Mouse (Mus musculus): ENCODE measurements around the gene Ttc39b. TPM values are rescaled to one million over a fixed set of nuclear protein-coding genes. Genes with fewer than 3 reads are reported as not detected.

Gene Ttc39b
- total and polyA plus RNA-seq, 3 experiments, result 11.3 to 109 (median 21.1) TPM

DNA sequence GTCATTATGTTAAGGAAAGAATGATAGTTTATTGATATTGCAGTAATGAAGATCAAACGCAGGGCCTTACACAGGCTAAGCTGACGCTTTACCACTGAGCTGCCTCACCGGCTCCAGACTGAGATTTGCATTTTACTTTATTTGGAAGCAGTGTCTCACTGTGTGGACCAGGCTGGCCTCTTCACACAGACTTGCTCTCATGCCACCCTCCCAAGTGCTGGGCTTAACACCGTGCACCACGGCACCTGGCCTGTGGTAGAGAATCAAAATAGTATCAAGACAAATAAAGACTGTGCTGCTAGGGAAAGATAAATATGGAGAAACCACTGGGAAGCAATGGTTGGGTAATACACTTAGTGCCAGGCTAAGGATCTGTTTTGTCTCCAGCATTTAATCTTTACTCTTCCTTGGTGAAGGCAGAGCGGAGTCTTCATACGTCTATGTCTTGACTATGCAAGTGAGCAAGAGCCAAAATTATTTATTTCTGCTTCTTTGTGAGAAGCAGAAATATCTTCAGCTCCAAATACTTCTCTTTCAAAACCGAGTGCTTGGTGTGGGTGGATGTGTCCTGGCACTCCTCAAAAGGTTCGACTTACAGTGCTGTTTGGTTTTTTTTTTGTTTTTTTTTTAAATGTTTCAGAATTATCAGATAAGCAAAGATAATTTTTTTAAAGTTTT lies 19.2 kb upstream of the Ttc39b start (continued):
- no peak for TF ChIP-seq GABPA (IDR thresholded peaks at IDR 0.05; ENCODE audit: low read depth, low read length)

DNA sequence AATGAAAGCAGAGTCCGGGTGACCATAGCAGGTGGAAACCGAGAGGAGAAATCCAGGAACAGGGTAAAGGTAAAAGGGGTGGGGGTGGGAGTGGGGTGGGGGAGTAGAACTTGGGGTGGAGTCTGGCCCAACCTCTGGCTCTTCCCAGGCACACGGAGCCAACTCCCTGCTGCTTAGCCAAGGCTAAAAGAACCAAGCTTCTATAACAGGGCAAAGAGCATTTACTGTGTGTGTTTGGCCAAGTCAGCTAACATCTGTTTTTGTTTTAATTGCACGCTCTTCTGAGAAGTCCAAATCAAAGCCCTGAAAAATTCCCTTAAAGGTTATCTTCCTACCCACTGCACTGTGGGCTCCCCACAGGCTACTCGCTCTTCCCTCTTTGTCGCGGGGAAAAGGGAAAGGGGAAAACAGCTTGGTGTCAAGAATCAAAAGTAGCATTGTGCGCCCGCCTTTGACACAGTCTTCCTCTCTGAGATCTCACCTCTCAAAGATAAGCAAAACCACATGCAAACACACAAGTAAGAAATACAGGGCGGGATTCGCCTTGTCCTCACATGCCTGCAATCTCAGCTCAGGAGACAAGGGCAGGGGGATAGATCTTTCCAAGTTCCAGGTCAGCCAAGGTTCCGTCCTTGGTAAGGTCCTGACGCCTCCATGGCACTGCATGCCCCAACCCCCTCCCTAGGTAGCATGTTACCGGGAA lies 18.4 kb upstream of the Ttc39b start:
- peaks cover 0 to 5% of the 10 kb centered on the region in 2 experiments; a peak in 1 of 4 replicates for H3K27me3 ChIP-seq (ENCODE audit: control insufficient read depth in 1 of 2, insufficient read depth in 2 of 2, low read length in 2 of 2)
- TF ChIP-seq JUND (IDR thresholded peaks at IDR 0.05; ENCODE audit: low read depth, low read length) (no peak), USF1 (IDR thresholded peaks at IDR 0.05; ENCODE audit: low read depth, low read length) (no peak), SMC3 (IDR thresholded peaks at IDR 0.05; ENCODE audit: low read depth, low read length) (no peak), CHD1 (IDR thresholded peaks at IDR 0.05; ENCODE audit: low read depth, low read length) (no peak), ZMIZ1 (IDR thresholded peaks at IDR 0.05; ENCODE audit: low read depth, low read length) (no peak)
- H3K9ac ChIP-seq (ENCODE audit: control insufficient read depth, low read depth, low read length, poor library complexity, severe bottlenecking), result no peak overlapping the region
- no peaks in the 10 kb centered on the region for H3K9me3 ChIP-seq (replicated peaks; ENCODE audit: insufficient read depth, low read length)
- H3K4me3 ChIP-seq (ENCODE audit: control insufficient read depth in 1 of 2, insufficient read depth in 1 of 2, low read depth in 2 of 2, low read length in 2 of 2), result no peak overlapping the region
- DNase-seq (ENCODE audit: low read depth, low spot score), result no peak
- H3K36me3 ChIP-seq (ENCODE audit: control insufficient read depth in 1 of 2, insufficient read depth in 2 of 2, low read length in 2 of 2), result no peaks in the 10 kb centered on the region
- H3K79me2 ChIP-seq (ENCODE audit: control insufficient read depth, insufficient read depth, low read length, poor library complexity), result no peaks in the 10 kb centered on the region
- no peak overlapping the region for H3K27ac ChIP-seq (ENCODE audit: control insufficient read depth, low read depth, low read length)
- H3K4me1 ChIP-seq (ENCODE audit: control insufficient read depth in 1 of 2, insufficient read depth in 2 of 2, low read length in 2 of 2), result no peaks in the 10 kb centered on the region

DNA sequence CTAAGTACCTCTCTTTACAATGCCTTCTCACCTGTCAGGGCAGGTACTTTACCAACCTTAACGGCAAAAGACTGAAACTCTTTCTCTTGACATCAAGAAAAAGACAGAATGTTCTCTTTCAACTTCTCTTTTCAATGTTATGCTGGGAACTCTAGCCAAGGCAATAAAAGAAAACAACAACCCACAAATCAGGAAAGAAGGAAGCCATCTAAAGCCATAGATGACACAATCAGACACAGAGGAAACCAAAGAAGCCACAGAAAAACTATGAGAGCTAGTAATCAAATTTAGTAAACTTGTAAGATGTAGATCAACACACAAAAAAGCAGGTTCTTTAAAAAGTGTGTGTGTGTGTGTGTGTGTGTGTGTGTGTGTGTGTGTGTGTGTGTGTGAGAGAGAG lies 15.3 kb upstream of the Ttc39b start:
- TF ChIP-seq JUND (IDR thresholded peaks at IDR 0.05; ENCODE audit: low read depth, low read length) (no peak), ETS1 (IDR thresholded peaks at IDR 0.05; ENCODE audit: low read depth, low read length) (no peak)
- no peak overlapping the region for H3K27ac ChIP-seq (ENCODE audit: control insufficient read depth, low read depth, low read length)
- H3K9me3 ChIP-seq (replicated peaks; ENCODE audit: insufficient read depth, low read length), result no peaks in the 10 kb centered on the region
- no peaks in the 10 kb centered on the region for H3K4me1 ChIP-seq (ENCODE audit: control insufficient read depth in 1 of 2, insufficient read depth in 2 of 2, low read length in 2 of 2)
- peaks cover 0 to 5% of the 10 kb centered on the region in 2 experiments; a peak in 1 of 4 replicates for H3K27me3 ChIP-seq (ENCODE audit: control insufficient read depth in 1 of 2, insufficient read depth in 2 of 2, low read length in 2 of 2)
- no peak overlapping the region for H3K9ac ChIP-seq (ENCODE audit: control insufficient read depth, low read depth, low read length, poor library complexity, severe bottlenecking)
- H3K4me3 ChIP-seq (ENCODE audit: control insufficient read depth in 1 of 2, insufficient read depth in 1 of 2, low read depth in 2 of 2, low read length in 2 of 2), result no peak overlapping the region
- no peaks in the 10 kb centered on the region for H3K79me2 ChIP-seq (ENCODE audit: control insufficient read depth, insufficient read depth, low read length, poor library complexity)
- no peaks in the 10 kb centered on the region for H3K36me3 ChIP-seq (ENCODE audit: control insufficient read depth in 1 of 2, insufficient read depth in 2 of 2, low read length in 2 of 2)
- no peak for DNase-seq (ENCODE audit: low read depth, low spot score)

DNA sequence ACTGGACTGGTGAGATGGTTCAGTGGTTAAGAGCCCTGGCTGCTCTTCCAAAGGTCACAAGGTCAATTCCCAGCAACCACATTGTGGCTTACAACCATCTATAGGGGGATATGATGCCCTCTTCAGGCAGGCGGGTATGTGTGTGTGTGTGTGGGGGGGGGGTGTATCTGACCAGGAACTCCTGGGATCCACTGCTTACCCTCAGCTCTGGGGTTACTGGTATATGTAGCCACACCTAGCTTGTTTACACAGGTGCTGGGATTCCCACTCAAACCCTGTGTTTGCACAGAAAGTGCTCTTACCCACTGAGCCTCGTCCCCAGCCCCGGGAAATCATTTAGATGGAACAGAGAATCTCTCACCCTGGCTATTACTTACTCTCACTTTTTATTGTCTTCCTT lies 13.7 kb upstream of the Ttc39b start:
- Histone ChIP-seq H3K4me3 (ENCODE audit: control insufficient read depth in 1 of 2, insufficient read depth in 1 of 2, low read depth in 2 of 2, low read length in 2 of 2) (no peak overlapping the region), H3K27ac (ENCODE audit: control insufficient read depth, low read depth, low read length) (no peak overlapping the region), H3K4me1 (ENCODE audit: control insufficient read depth in 1 of 2, insufficient read depth in 2 of 2, low read length in 2 of 2) (no peaks in the 10 kb centered on the region), H3K79me2 (ENCODE audit: control insufficient read depth, insufficient read depth, low read length, poor library complexity) (no peaks in the 10 kb centered on the region), H3K9me3 (replicated peaks; ENCODE audit: insufficient read depth, low read length) (no peaks in the 10 kb centered on the region), H3K27me3 (ENCODE audit: control insufficient read depth in 1 of 2, insufficient read depth in 2 of 2, low read length in 2 of 2) (peaks cover 0 to 3% of the 10 kb centered on the region in 2 experiments; a peak in 1 of 4 replicates), H3K9ac (ENCODE audit: control insufficient read depth, low read depth, low read length, poor library complexity, severe bottlenecking) (no peak overlapping the region), H3K36me3 (ENCODE audit: control insufficient read depth in 1 of 2, insufficient read depth in 2 of 2, low read length in 2 of 2) (no peaks in the 10 kb centered on the region)
- no peak for TF ChIP-seq CHD2 (IDR thresholded peaks at IDR 0.05; ENCODE audit: low read length)
- TF ChIP-seq TBP (IDR thresholded peaks at IDR 0.05; ENCODE audit: low read depth, low read length), result no peak
- TF ChIP-seq KAT2A (conservative IDR thresholded peaks at IDR 0.05; ENCODE audit: low read depth, low read length), result no peak
- TF ChIP-seq EP300 (IDR thresholded peaks at IDR 0.05; ENCODE audit: low read depth in 1 of 2, low read length in 2 of 2), result no peak
- TF ChIP-seq UBTF (IDR thresholded peaks at IDR 0.05; ENCODE audit: borderline replicate concordance, insufficient read depth, low read depth, low read length), result no peak
- TF ChIP-seq USF2 (IDR thresholded peaks at IDR 0.05; ENCODE audit: borderline replicate concordance in 1 of 2, insufficient read depth in 1 of 2, low read depth in 1 of 2, low read length in 2 of 2), result no peak
- no peak for TF ChIP-seq E2F4 (IDR thresholded peaks at IDR 0.05; ENCODE audit: borderline replicate concordance, low read depth, low read length)
- no peak for TF ChIP-seq GATA1 (IDR thresholded peaks at IDR 0.05; ENCODE audit: low read depth, low read length)
- TF ChIP-seq RCOR1 (IDR thresholded peaks at IDR 0.05; ENCODE audit: low read depth, low read length), result no peak
- TF ChIP-seq BHLHE40 (IDR thresholded peaks at IDR 0.05; ENCODE audit: borderline replicate concordance, low read depth, low read length), result no peak
- TF ChIP-seq SMC3 (IDR thresholded peaks at IDR 0.05; ENCODE audit: low read depth, low read length), result no peak
- no peak for DNase-seq (ENCODE audit: low read depth, low spot score)
